Mouse (Mus musculus): ENCODE measurements at regions not wholly inside any gene's neighbourhood (a gene's known extent, or its start where the extent isn't known, plus 50 kb on each side); places are given as distances from the start of the nearest gene placed in this dataset.
"Not testable (repeated sequence)": the region's sequence is repeated elsewhere in the genome, so short reads cannot be mapped to it uniquely, and the experiment has no call there.

DNA sequence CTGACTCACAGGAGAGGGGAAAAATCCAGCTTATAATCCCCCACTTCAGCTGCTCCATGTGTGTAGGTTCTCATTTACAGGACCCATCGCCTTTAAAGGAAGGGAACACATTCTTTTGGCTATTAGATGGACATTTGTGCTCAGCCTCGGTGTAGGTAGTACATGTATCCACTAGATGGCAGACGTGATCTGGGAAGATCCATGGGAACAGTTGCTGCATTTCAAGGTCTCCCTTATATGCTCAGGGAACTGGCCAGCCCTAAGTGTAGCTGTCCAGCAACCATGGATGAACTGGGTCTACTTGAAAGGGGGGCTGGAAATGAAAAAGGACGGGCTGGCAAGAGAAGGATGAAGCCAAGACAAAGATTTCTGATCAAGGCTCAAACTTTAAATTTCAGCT, 124.0 kb downstream of the Akain1 start:
- peak; percentile 48 for DNase-seq (ENCODE audit: inconsistent ontology term)

DNA sequence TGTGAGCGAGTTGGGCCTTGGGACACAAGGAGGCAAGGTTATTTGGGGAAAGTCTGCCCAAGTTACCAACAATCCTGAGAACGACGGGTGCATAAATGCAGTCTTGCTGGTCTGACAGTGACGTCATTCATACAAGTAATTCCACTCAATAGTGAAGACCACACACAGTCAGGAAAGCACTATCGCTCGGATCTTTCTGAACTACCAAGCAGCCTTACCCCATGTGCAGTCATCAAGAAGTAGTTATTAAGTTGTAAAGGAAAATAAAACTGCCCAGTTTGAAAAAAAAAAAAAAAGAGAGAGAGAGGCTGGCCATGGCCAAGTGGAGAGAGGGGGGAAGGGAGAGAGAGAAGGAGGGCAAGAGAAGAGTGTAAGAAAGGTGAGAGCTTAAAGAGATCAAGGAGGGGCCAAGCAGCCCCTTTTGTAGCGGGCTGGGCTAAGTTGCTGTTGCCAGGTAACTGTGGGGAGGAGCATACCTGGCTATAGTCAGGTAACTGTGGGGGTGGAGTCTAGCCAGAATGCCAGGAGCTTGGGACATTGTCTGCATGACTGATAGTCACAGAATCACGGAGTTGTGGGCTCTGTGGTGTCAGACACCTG, 132.0 kb downstream of the Akain1 start:
- DNase-seq (ENCODE audit: inconsistent ontology term), result not testable (repeated sequence)

DNA sequence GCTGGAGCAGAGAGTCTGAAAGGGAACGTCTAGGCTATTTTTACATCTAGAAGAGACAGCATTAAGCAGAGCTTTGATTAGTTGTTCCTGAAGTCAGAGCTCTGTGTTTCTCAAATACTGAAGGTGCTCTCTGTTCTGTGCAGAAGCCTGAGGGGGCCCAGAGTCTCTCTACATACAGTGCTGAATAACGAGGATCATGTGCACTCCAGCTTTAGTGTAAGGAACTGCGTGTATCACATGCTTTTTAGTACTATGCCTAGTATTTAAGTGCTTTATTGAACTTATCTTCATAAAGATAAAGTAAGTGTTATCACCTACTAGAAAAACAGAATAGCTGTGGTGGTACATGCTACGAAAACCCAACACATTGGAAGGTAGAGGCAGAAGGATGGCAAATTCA, 151.4 kb downstream of the Akain1 start:
- DNase-seq (ENCODE audit: inconsistent ontology term), result no peak

DNA sequence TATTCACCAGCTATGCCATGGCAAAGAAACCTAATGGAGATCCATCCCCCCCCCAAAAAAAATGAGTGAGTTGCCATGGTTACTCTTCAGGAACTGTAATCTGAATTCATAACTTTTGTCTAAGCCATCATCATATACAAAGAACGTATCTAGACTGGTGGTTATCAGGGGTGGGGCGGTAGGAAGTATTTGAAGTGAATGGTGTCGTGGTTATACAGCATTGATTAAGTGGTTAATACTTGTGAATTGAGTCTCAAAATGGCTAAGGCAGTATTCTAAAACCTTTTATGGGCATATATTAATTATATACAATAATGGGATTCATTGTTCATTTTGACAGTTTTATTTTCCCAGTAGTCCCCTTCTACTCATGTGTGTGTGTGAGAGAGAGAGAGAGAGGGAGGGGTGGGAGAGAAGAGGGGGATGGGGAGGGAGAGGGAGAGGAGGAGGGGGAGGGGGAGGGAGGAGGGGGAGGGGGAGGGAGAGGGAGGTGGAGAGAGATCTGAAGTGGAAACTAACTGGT, 158.7 kb downstream of the Akain1 start:
- DNase-seq (ENCODE audit: inconsistent ontology term), result no peak

DNA sequence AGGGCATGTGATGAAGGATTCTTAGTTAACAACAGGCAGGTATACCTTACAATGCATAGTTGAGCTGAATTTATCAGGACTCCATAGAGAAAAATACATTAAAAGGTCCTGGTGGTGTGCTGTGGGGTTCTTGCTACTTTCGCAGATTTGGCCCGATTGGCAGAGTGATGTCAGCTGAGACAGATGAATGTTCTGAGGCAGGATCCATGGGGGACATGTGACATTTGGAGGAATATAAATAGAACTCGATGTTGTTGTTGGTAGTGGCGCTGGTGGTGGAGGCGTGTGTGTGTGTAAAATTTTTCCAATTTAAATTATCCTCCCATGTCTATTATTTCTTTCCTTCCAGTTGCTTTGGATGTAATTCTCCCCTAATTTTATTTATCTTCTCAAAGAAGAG, 159.3 kb downstream of the Akain1 start:
- no peak for DNase-seq (ENCODE audit: inconsistent ontology term)

DNA sequence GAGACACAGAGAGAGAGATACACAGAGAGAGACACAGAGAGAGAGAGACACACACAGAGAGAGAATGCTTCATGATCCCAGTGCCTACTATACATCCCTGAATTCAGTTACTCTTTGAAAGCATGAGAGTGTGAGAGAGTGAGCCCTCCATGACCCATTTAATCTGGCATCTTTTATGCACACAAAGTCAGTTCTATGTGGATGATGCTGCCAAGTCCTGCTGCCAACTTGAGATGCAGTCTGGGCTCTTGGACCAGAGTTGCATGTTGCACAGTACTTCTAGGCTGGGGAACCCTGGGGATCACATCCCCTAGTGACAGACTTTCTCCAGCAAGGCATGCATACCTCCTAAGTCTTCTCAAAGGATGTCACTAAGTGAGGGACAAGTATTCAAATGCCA, 164.5 kb downstream of the Akain1 start:
- no peak for DNase-seq (ENCODE audit: inconsistent ontology term)

DNA sequence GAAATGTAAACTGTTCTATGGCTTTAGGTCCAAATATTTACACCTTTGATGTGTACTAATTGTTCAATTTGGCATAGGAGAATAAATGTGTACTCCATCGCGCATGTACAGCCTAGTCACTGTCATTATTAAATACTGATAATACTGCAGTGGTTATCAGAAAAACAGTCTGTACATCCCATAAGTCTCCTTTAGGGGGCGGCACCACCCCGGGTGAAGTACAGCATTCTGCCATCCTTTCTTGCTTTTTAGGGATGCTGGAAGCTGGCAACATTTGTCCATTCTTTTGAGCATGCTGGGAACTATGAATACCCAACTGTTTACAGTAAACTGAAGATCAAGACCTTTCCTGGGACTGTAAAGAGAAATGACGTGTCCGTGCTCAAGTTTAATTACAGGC, 165.6 kb downstream of the Akain1 start:
- DNase-seq (ENCODE audit: inconsistent ontology term), result peak; percentile 71

DNA sequence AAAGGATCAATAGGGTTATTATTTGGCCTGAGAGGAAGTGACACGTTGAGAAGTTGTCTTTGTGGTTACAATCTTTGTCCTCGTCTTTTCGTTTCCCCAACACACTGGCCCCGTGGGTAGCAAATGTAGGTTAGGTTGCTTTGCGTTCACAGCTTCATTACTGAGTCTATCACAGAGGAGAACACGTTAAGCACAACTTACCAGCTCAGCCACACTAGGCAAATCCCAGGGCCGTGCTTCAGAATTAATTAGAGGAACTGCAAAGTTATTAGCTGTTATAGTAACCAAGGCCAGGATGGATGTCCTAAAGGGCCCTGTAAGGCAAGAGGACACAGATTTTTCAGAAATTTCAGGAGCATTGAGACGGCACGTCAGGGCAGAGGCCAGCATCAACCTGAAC, 166.3 kb downstream of the Akain1 start:
- DNase-seq (ENCODE audit: inconsistent ontology term), result no peak

DNA sequence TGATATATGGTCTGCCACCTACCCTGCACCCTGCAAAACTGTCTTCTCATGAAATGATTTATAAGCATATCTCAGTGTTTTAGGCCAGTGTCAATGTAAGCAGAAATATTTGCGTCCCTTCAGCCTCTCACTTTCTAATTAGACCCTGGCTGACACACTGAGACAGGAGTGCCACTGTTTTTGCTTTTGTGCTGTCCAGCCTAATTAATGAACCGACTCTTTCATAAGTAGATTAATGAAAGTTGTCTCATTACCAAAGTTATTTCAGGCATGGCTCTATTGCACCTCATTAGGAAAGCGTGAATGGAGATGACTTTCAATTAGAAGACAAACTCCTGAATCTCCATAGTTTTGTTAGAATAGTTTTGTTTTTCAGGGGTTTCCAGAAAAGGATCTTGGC, 192.3 kb downstream of the Akain1 start:
- peak; percentile 91 for DNase-seq (ENCODE audit: inconsistent ontology term)

DNA sequence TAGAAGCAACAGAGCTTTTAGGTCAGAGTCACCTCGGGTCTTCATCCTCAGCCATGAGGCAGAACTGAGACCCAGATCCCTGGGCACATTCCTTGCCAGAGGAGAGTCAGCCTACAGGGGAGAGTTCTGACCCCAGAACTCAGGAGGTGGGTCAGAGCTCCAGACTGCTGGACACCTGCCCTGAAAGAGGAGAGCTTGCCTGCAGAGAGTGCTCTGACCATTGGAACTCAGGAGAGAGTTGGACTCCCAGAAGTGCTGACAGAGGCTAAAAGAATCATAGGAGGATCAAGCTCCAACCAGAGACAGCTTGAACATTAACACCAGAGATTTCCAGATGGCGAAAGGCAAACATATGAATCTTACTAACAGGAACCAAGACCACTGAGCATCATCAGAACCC, 211.4 kb downstream of the Akain1 start:
- DNase-seq (ENCODE audit: inconsistent ontology term), result not testable (repeated sequence)

DNA sequence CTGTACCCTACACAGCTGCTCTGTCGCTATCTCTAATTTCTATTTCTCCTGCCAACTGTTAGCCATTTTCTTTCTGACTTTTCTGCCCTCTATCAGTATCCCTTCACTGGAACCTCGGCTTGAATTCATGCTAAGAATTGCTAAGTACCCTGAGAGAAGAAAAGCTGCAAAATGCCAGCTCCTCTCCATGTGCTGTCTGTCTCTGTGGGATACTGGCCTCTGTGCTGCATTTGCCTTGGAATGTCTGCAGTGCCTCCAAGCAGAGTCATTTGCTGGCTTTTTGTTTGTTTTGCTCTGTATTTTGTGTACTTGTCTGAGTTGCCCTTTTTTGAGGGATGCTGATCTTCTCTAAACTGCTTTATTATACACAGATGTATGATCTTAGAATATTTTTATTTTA, 215.5 kb downstream of the Akain1 start:
- peak; percentile 9 for DNase-seq (ENCODE audit: inconsistent ontology term)

DNA sequence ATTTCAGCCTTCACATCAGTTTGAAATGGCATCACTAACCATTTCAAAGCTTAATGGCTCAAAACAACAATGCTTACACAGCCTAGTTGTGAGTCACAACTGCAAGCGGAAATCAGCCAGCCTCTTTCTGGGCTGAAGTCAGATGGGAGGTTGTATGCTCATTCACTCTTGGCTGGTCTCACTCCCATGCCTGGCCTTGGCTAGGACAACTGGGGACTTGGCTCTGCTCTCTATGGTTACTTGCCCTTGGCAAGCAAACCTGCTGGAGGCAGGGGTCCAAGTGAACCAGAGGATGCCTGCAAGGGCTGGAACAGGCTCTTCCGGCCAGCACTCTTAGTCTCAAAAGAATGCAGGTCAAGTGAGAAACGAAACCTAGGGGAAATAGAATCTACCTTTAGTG, 233.4 kb downstream of the Akain1 start:
- DNase-seq (ENCODE audit: inconsistent ontology term), result peak; percentile 97

DNA sequence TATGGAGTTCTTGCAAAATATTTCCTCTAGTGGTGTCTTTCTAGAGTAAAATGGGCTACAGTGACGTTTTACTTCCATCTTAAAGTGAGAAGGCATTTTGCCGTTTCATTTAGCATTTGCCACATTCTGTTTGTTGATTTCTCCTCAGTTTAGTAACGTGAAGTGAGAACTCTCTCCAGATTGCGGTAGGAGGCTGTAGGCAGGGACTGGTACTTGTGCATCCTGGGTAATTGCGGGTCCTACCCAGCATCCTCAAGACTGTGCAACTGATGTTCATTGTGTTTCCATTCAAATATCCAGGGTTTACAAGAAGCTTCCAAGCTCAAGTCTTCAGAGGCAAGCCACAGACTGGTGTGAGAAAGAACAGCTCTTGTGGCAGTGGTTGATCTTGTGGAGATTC, 244.0 kb downstream of the Akain1 start:
- DNase-seq (ENCODE audit: inconsistent ontology term), result no peak

DNA sequence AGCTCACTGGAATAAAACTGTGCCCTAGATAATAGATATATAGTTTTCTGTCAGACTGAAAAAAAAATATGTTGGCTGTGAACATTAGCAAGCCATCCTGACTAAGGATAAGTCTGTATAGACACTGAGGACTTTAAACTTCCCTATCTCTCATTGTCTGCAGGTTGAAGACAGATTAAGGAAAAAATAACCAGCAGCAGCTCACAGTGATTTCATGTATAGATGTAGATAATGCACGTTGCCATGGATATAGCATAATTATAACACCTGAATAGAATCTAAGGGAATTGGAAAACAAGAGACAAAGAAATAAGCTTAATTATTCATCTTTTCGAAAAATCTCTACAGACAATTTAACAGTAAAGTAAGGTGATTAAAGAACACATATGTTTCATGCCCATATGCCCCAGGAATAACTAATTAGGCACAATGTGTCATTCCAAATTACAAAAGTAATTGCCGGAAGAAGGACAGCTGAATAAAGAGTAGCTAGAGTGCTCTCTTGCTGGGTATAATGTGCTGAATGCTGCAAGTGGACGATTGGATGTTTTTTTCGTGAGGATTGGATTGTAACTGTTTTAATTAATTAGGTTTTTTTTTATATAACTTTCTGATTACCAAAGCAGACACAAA, 246.6 kb downstream of the Akain1 start:
- DNase-seq (ENCODE audit: inconsistent ontology term), result no peak

DNA sequence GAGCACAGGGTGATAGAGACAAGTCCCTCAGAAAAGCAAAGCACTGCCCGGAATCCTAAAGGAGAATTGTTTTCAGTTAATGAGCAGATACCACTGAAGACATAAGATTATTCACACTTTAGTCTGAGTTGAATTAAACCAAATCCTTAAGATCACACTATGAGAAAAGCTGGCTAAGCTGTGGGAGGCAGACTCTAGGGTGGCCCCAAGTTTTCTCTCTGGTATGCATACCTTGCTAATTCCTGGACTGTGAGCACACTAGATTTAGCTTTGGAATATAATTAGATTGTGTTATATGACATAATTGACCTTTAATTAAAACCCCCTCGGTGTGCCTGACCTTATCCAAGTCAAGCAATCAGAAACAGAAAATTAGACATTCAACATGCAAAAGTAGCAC, 247.3 kb downstream of the Akain1 start:
- no peak for DNase-seq (ENCODE audit: inconsistent ontology term)

DNA sequence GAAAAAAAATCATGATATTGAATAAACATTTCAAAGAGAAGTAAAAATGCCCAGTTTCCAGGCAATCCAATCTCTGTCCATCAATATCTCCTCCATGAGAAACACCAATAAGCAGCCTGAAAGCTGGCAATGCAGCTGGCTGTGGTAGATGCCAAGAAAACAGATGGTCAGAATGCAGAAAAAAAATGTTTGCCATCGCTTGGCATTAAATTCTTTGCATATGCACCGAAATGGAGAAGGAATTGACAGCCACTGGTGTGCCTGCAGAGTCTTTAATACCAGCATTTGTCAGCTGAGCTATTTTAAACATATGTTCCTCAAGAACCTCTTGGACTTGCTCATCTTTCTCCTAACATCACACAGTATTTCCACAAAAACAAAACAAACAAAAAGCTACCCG, 256.2 kb downstream of the Akain1 start:
- DNase-seq (ENCODE audit: inconsistent ontology term), result no peak

DNA sequence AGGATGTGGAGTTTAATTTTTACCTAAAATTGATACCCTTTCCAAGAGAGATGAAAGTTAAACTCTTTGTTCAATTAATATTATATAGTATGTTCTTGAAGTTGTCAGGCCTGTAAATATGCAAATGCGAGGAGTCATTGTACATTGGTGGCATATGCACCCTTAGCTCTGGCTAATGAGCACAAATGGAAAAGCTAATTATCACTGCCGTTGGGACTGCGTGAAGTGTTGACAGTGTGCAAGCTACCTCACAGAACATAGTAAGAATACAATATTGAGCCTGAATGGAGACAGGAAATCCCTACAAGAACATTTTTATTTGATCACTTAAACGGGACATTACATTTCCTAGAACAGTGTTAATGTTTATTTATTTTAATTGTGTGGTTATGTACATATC, 241.5 kb upstream of the Dlgap1 start:
- no peak for DNase-seq (ENCODE audit: inconsistent ontology term)

DNA sequence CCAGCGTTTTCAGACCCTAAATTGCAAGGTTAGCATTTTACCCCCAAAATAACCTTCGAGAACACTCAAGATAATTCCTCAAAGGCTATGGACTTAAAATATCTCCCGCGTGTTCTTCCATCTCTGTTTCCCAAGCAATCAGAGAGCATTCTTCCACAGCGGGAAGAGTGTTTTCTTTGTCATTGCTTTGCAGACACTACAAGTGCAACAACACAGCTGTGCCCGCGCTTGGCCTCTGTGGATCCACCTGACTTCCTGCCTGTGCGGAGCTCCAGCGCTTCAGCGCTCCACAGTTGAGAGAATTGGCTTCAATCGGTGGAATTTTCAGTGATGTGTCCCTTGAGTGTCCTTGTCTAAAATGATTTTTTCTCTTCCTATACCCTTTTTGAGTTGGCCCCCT, 235.9 kb upstream of the Dlgap1 start:
- no peak for DNase-seq (ENCODE audit: inconsistent ontology term)

DNA sequence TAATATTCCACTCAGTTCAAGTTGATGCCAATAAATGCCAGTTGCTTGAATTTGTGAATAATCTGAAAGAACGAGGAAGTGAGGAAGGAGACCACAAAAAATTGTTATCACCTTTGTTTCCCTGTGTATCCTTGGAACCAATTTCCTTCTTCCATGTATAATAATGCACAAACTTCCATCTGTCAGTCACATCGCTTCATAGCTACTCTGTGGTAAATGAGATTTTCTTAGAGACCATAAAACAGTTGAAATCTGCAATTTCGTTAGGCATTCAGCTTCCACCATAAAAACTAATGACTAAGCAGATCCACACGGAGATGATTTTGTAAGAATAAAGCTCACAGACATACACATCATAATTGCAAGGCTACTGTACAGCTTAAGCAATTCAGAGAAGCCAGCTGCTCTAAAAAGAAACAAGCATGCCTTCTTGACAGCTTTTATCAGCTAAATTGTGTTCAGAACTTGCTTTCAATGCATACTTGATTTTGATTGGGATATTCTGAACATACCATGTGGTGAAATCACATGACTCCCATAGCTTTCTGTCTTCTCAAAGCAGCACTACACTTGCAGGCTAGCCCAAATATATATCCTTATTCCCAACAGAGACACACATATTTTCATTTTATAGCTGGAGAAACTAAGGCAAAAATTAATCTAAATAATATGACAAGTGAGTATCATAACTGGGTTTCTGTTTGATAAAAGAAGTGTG, 232.3 kb upstream of the Dlgap1 start:
- DNase-seq (ENCODE audit: inconsistent ontology term), result no peak

DNA sequence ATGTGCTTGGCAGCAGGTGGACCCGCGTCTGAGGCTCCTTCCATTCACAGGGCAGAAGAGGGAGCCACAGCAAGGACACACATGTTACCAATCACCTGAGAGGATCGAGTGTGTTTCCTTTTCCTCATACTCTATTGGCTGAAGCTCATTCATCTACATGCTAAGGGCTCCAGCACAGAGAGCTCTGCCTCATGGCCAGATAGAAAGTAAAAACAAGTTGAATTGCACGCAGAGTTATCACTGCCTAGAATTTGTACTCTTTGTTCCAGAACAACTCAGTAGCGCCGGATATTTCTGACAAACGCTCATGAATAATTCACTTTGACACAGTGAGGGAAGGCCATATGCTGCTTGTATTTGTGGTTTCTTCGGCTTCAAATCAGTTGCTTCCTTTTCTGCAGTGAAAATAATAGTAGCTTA, 199.9 kb upstream of the Dlgap1 start:
- DNase-seq (ENCODE audit: inconsistent ontology term), result no peak

DNA sequence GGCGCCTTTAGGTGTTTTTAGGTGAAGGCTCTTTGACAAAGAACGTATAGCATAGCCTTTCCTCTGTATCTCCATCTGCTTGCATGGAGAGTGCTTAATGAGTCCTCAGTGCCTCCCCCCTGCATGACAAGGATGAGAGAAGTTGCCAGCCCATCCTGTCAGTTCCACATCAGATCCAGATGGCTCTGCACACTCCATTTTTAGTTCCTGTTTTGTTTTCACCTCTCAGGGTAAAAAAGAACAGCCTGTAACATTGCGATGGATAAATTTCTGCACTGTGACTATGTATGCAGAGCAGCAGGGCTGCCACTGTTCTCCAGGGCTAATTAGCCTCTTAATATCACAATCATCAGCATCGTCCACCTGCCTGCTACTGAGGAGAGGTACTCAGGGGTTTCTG, 198.8 kb upstream of the Dlgap1 start:
- DNase-seq (ENCODE audit: inconsistent ontology term), result no peak

DNA sequence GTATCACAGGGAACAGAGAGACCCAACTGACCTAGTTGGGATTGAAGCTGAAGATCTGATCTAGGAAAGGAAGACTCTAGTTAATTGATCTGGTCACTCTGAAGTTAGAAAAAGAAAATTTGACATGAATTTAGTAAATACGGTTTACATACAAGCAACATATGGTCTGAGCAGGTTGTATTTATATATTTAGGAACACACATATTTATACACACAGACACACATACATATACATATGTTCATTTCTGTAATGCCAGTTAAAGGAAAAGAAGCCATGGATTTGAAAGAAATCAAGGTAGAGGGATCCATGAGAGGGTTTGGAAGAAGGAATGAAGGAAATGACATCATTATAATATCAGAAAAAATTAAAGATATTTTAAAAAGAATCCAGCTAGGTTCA, 187.7 kb upstream of the Dlgap1 start:
- no peak for DNase-seq (ENCODE audit: inconsistent ontology term)

DNA sequence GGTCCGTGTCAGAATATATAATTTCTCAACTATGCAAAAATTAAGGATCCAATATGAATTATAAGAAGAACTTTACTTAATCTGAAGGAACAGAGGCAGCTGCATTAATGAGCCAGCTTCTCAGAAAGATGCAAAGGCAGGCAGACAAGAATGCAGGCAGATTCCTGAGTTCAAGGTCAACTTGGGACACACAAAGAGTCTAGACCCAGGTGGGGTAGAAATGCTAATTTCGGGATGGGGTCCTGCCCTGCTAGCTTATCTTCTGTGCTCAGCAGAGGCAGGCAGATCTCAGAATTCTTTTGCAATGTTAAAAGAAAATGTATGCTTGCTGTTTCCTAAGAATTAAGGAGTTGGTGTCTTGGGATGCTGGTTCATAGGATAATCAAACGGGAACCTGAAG, 181.9 kb upstream of the Dlgap1 start:
- no peak for DNase-seq (ENCODE audit: inconsistent ontology term)
